Mouse (Mus musculus): Measurements from ENCODE around the gene Spint3. TPM values are rescaled to one million over a fixed set of nuclear protein-coding genes. Genes with fewer than 3 reads are reported as not detected.

The Spint3 gene
- polyA plus RNA-seq, 1 experiment: not detected

Other genes with a start within 250 kb of the Spint3 start
- gene Svs5, start 240.7 kb downstream of the Spint3 start, polyA plus RNA-seq (2012; rRNA removed): not detected in 2 replicates
- gene Slpi, start 184.4 kb downstream of the Spint3 start, polyA plus RNA-seq (2012; rRNA removed): 24.9 and 38.0 TPM in 2 replicates
- gene Rbpjl, start 170.3 kb downstream of the Spint3 start, polyA plus RNA-seq (2012; rRNA removed): not detected in 2 replicates
- 0.27 and 0.57 TPM in 2 replicates for gene Matn4, start 168.3 kb downstream of the Spint3 start, polyA plus RNA-seq (2012; rRNA removed)
- gene Sdc4, start 129.6 kb downstream of the Spint3 start, polyA plus RNA-seq (2012; rRNA removed): 70.6 and 77.3 TPM in 2 replicates
- gene Sys1, start 116.5 kb downstream of the Spint3 start, polyA plus RNA-seq (2012; rRNA removed): 104 and 111 TPM in 2 replicates
- gene Gm20458, start 112.5 kb downstream of the Spint3 start, polyA plus RNA-seq (2012; rRNA removed): 25.6 and 40.2 TPM in 2 replicates
- not detected in 2 replicates for gene Trp53tg5, start 99.7 kb downstream of the Spint3 start, polyA plus RNA-seq (2012; rRNA removed)
- gene Dbndd2, start 87.4 kb downstream of the Spint3 start, polyA plus RNA-seq (2012; rRNA removed): 69.4 and 96.9 TPM in 2 replicates
- 118 and 127 TPM in 2 replicates for gene Pigt, start 75.9 kb downstream of the Spint3 start, polyA plus RNA-seq (2012; rRNA removed)
- 1.4 and 3.5 TPM in 2 replicates for gene Wfdc2, start 11.0 kb downstream of the Spint3 start, polyA plus RNA-seq (2012; rRNA removed)
- gene Wfdc6a, start 12.0 kb upstream of the Spint3 start, polyA plus RNA-seq (2012; rRNA removed): 0.29 TPM in 1 of 2 replicates, not detected in the other
- not detected in 2 replicates for gene Eppin, start 20.1 kb upstream of the Spint3 start, polyA plus RNA-seq (2012; rRNA removed)
- gene Wfdc6b, start 40.1 kb upstream of the Spint3 start, polyA plus RNA-seq (2012; rRNA removed): not detected in 2 replicates
- 0.05 TPM in 1 of 2 replicates, not detected in the other for gene Wfdc8, start 40.2 kb upstream of the Spint3 start, polyA plus RNA-seq (2012; rRNA removed)
- gene Wfdc16, start 65.3 kb upstream of the Spint3 start, polyA plus RNA-seq (2012; rRNA removed): 0.14 TPM in 1 of 2 replicates, not detected in the other
- gene Wfdc10, start 82.6 kb upstream of the Spint3 start, polyA plus RNA-seq (2012; rRNA removed): 0.73 TPM in 1 of 2 replicates, not detected in the other
- not detected in 2 replicates for gene Wfdc9, start 83.1 kb upstream of the Spint3 start, polyA plus RNA-seq (2012; rRNA removed)
- gene Wfdc11, start 100.6 kb upstream of the Spint3 start, polyA plus RNA-seq (2012; rRNA removed): not detected in 2 replicates
- 0.10 and 0.32 TPM in 2 replicates for gene Wfdc13, start 111.6 kb upstream of the Spint3 start, polyA plus RNA-seq (2012; rRNA removed)
- not detected in 2 replicates for gene Spint4, start 125.0 kb upstream of the Spint3 start, polyA plus RNA-seq (2012; rRNA removed)
- gene Spint5, start 141.8 kb upstream of the Spint3 start, polyA plus RNA-seq (2012; rRNA removed): not detected in 2 replicates
- gene Wfdc3, start 172.5 kb upstream of the Spint3 start, polyA plus RNA-seq (2012; rRNA removed): 0.19 and 0.22 TPM in 2 replicates
- 17.3 and 27.6 TPM in 2 replicates for gene Dnttip1, start 172.5 kb upstream of the Spint3 start, polyA plus RNA-seq (2012; rRNA removed)
- gene Ube2c, start 196.4 kb upstream of the Spint3 start, polyA plus RNA-seq (2012; rRNA removed): 154 and 183 TPM in 2 replicates
- 2.2 TPM in 1 of 2 replicates, not detected in the other for gene Tnnc2, start 206.5 kb upstream of the Spint3 start, polyA plus RNA-seq (2012; rRNA removed)
- gene Snx21, start 212.4 kb upstream of the Spint3 start, polyA plus RNA-seq (2012; rRNA removed): 9.1 and 9.9 TPM in 2 replicates
- gene Acot8, start 231.4 kb upstream of the Spint3 start, polyA plus RNA-seq (2012; rRNA removed): 63.0 and 82.8 TPM in 2 replicates
- 4.0 and 4.8 TPM in 2 replicates for gene Zswim3, start 231.6 kb upstream of the Spint3 start, polyA plus RNA-seq (2012; rRNA removed)
- gene Zswim1, start 249.2 kb upstream of the Spint3 start, polyA plus RNA-seq (2012; rRNA removed): 8.1 and 8.3 TPM in 2 replicates

Data from large intestine, adult 2 months (tissue).